Mouse (Mus musculus) midbrain, embryonic 11.5 days (tissue): ENCODE data around the gene Hirip3. TPM values are rescaled to one million over a fixed set of nuclear protein-coding genes. Genes with fewer than 3 reads are reported as not detected.

Experiments used
- ATAC-seq: fragments of 200-750 bp; cut with Nextera tagmentation; 2 replicates; pipeline ENCODE4 v1.8.0; 2017; ENCODE audit warnings: moderate TSS enrichment, moderate library complexity; ENCODE audit not compliant: low FRiP score
- DNase-seq: peaks from one replicate; pipeline ENCODE4 v3.0.0; 2015; ENCODE audit warnings: low spot score; ENCODE audit errors: missing footprints
- H3K27ac ChIP-seq: fragments of 300-500 bp; sonication (generic); 2 replicates; pipeline ENCODE4 v1.5.1; 2014; ENCODE audit warnings: low read depth, low read length
- H3K27me3 ChIP-seq: fragments of 300-500 bp; sonication (generic); 2 replicates; pipeline ENCODE4 v1.6.1; 2014; ENCODE audit warnings: mild to moderate bottlenecking, low read length, moderate library complexity, mixed read lengths; ENCODE audit not compliant: control insufficient read depth, insufficient read depth
- H3K36me3 ChIP-seq: fragments of 300-500 bp; sonication (generic); 2 replicates; pipeline ENCODE4 v1.6.1; 2014; ENCODE audit warnings: mild to moderate bottlenecking, low read length, moderate library complexity, mixed read lengths; ENCODE audit not compliant: control insufficient read depth, insufficient read depth
- H3K4me1 ChIP-seq: fragments of 300-500 bp; sonication (generic); 2 replicates; pipeline ENCODE4 v1.6.1; 2014; ENCODE audit warnings: low read length; ENCODE audit not compliant: control insufficient read depth, insufficient read depth
- H3K4me2 ChIP-seq: fragments of 300-500 bp; sonication (generic); 2 replicates; pipeline ENCODE4 v1.6.1; 2014; ENCODE audit warnings: mild to moderate bottlenecking, moderate library complexity
- H3K4me3 ChIP-seq: fragments of 300-500 bp; sonication (generic); 2 replicates; pipeline ENCODE4 v1.5.1; 2014; ENCODE audit warnings: low read depth, low read length
- H3K9ac ChIP-seq: fragments of 300-500 bp; sonication (generic); 2 replicates; pipeline ENCODE4 v1.6.1; 2014; ENCODE audit warnings: low read length
- H3K9me3 ChIP-seq: fragments of 300-500 bp; sonication (generic); 2 replicates; pipeline ENCODE4 v1.6.1; 2016; ENCODE audit warnings: low read length; ENCODE audit not compliant: control insufficient read depth
- WGBS: fragments of 180-500 bp; shearing (Covaris S2); extraction: QIAGEN DNeasy Blood & Tissue Kit; methylation state at CpG from one replicate; pipeline ENCODE4 v1.1.7; 2014; 5-methylcytosine and 5-hydroxymethylcytosine counted together
- polyA plus RNA-seq: library from polyadenylated mRNA; unstranded; fragments of >200 nt; fragmentation: Nextera tagmentation; extraction: Ambion mirVana; gene quantifications from 2 replicates; pipeline ENCODE4 v1.2.1, GENCODE M21; 2014

Hirip3 gene
- polyA plus RNA-seq, 1 experiment from 2014 or later = 23.8 TPM

DNA sequence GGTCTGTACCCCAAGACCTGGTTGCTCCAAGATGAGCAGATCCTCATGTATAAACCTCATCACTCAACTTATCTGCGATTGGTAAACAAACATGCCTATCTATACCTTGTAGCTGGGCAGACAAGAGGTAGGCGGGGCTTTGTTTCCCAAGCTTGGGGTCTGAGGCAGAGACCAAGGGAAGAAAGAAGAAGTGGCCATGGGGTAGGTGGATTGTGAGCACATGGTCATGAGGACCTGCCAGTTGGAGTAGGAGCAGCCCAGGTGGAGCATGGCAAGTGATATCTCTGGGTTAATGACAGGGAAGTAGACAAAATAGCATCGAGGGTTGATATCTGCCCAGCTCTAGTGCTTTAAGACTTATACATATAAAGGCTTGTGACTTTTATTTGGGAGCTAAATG, 53.1 kb downstream of the Hirip3 start:
- H3K9ac ChIP-seq = no peak overlapping the region
- H3K9me3 ChIP-seq = no peaks in the 10 kb centered on the region
- H3K27me3 ChIP-seq = no peaks in the 10 kb centered on the region
- WGBS = 94% methylated on average over 3 of the region's 3 CpGs
- no peaks in the 10 kb centered on the region for H3K36me3 ChIP-seq
- H3K4me2 ChIP-seq = no peak overlapping the region
- H3K4me3 ChIP-seq = no peak overlapping the region
- no peak for DNase-seq
- ATAC-seq = no peak
- no peak overlapping the region for H3K27ac ChIP-seq
- no peaks in the 10 kb centered on the region for H3K4me1 ChIP-seq

Other genes starting within 250 kb of the Hirip3 start
- 2.8 and 3.4 TPM in 2 replicates for gene Nupr1, start 231.1 kb upstream of the Hirip3 start, polyA plus RNA-seq
- 44.4 and 49.4 TPM in 2 replicates for gene Sgf29, start 212.7 kb upstream of the Hirip3 start, polyA plus RNA-seq
- 0.10 and 0.69 TPM in 2 replicates for gene Sult1a1, start 185.5 kb upstream of the Hirip3 start, polyA plus RNA-seq
- 158 and 180 TPM in 2 replicates for gene Bola2, start 166.6 kb upstream of the Hirip3 start, polyA plus RNA-seq
- gene Slx1b, start 166.2 kb upstream of the Hirip3 start, polyA plus RNA-seq = 10.2 and 10.3 TPM in 2 replicates
- gene Coro1a, start 154.2 kb upstream of the Hirip3 start, polyA plus RNA-seq = 46.2 TPM in 2 replicates
- gene Mapk3, start 102.4 kb upstream of the Hirip3 start, polyA plus RNA-seq = 41.0 and 45.2 TPM in 2 replicates
- gene Gdpd3, start 95.6 kb upstream of the Hirip3 start, polyA plus RNA-seq = 0.57 and 0.86 TPM in 2 replicates
- gene Ypel3, start 85.0 kb upstream of the Hirip3 start, polyA plus RNA-seq = 87.8 and 91.5 TPM in 2 replicates
- gene Tbx6, start 80.5 kb upstream of the Hirip3 start, polyA plus RNA-seq = 0.20 and 0.43 TPM in 2 replicates
- 335 and 336 TPM in 2 replicates for gene Ppp4c, start 69.5 kb upstream of the Hirip3 start, polyA plus RNA-seq
- gene Fam57b, start 64.3 kb upstream of the Hirip3 start, polyA plus RNA-seq = 10.5 and 11.1 TPM in 2 replicates
- gene 4930451I11Rik, start 30.3 kb upstream of the Hirip3 start, polyA plus RNA-seq = not detected in 2 replicates
- 4.1 and 4.8 TPM in 2 replicates for gene Doc2a, start 14.6 kb upstream of the Hirip3 start, polyA plus RNA-seq
- gene Ino80e, start 405 bp downstream of the Hirip3 start, polyA plus RNA-seq = 92.6 and 99.7 TPM in 2 replicates
- gene Taok2, start 22.7 kb downstream of the Hirip3 start, polyA plus RNA-seq = 25.7 and 27.2 TPM in 2 replicates
- 25.6 and 26.5 TPM in 2 replicates for gene Tmem219, start 60.9 kb downstream of the Hirip3 start, polyA plus RNA-seq
- 26.5 and 26.8 TPM in 2 replicates for gene Kctd13, start 66.9 kb downstream of the Hirip3 start, polyA plus RNA-seq
- gene Asphd1, start 87.6 kb downstream of the Hirip3 start, polyA plus RNA-seq = 1.2 and 1.5 TPM in 2 replicates
- gene Sez6l2, start 88.6 kb downstream of the Hirip3 start, polyA plus RNA-seq = 7.8 and 9.9 TPM in 2 replicates
- gene Cdipt, start 113.9 kb downstream of the Hirip3 start, polyA plus RNA-seq = 66.4 and 67.4 TPM in 2 replicates
- 1.3 and 1.4 TPM in 2 replicates for gene Cdiptos, start 114.1 kb downstream of the Hirip3 start, polyA plus RNA-seq
- gene Mvp, start 152.6 kb downstream of the Hirip3 start, polyA plus RNA-seq = 2.8 and 3.0 TPM in 2 replicates
- not detected in 2 replicates for gene Pagr1b, start 154.5 kb downstream of the Hirip3 start, polyA plus RNA-seq
- gene Pagr1a, start 155.4 kb downstream of the Hirip3 start, polyA plus RNA-seq = 59.0 and 70.6 TPM in 2 replicates
- gene Gm42742, start 159.1 kb downstream of the Hirip3 start, polyA plus RNA-seq = 58.8 and 68.8 TPM in 2 replicates
- 2.6 and 4.0 TPM in 2 replicates for gene Prrt2, start 159.2 kb downstream of the Hirip3 start, polyA plus RNA-seq
- 64.3 and 80.7 TPM in 2 replicates for gene Maz, start 165.1 kb downstream of the Hirip3 start, polyA plus RNA-seq
- 178 and 195 TPM in 2 replicates for gene Kif22, start 180.5 kb downstream of the Hirip3 start, polyA plus RNA-seq
- not detected in 2 replicates for gene Zg16, start 225.4 kb downstream of the Hirip3 start, polyA plus RNA-seq
- gene AI467606, start 229.4 kb downstream of the Hirip3 start, polyA plus RNA-seq = 1.3 and 1.7 TPM in 2 replicates